Mouse (Mus musculus): Measurements from ENCODE around the gene Atp13a1.

Gene Atp13a1

DNA sequence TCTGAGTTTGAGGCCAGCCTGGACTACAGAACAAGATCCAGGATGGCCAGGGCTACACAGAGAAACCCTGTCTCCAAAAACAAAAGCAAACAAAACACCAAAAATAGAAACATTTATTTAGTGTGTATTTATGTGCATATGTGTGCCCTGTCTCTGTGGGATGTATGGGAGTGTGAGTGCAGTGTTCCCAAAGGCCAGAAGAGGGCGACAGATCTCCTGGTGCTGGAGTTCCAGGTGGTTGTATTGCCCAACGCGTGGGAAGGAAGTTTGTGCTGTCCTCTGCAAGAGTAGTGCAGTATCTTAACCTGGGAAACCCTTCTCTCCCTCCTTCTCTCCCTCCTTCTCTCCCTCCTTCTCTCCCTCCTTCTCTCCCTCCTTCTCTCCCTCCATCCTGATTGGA is 58.9 kb downstream of the Atp13a1 start:
- DNase-seq (ENCODE audit: low spot score): no peak

DNA sequence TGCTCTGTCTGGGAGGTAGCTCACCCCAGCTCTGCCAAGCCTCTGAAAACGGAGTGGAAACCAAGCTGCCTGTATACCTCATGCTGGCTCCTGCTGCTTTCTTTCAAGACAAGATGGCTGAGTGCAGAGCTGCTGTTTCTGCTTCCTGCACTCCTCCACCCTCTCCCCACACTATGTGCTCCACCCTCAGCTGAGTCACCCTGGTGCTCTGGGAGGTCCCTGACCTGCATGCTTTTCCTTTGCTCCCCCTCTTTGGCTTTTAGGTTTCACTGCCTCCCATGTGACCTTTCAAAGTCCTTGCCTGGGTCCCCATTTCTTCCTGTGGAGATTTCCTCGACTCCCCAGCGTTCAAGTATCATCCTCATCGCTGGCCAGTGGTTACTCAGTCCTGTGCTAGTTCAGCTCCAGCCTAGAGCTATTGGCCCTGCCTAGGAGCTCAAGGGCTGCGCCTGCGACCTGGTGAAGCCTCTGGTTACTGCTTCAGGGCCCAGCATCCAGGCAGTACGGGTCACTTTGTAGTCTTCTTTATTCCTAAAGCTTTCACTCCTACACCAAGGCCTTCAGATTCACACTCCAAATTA is 60.1 kb downstream of the Atp13a1 start:
- no peak for DNase-seq (ENCODE audit: low spot score)

- no peak for DNase-seq (ENCODE audit: low spot score)
Measured at GRCm38 (mm10) chr8:69853869-69854268, 62.9 kb downstream of the Atp13a1 start.

Measured in ovary, postnatal 14 days (tissue).